Mouse (Mus musculus) liver, embryonic 13.5 days (tissue): ENCODE results near the gene Tcam1. TPM values are rescaled to one million over a fixed set of nuclear protein-coding genes. Genes with fewer than 3 reads are reported as not detected.

Source experiments
- ATAC-seq: fragments of 200-750 bp; cut with Nextera tagmentation; 2 replicates; pipeline ENCODE4 v1.8.0; 2017; ENCODE audit warnings: low read depth, mild to moderate bottlenecking, moderate number of reproducible peaks, moderate library complexity
- DNase-seq: peaks from one replicate; pipeline ENCODE4 v3.0.0; 2022
- H3K27ac ChIP-seq: fragments of 300-500 bp; sonication (generic); 2 replicates; pipeline ENCODE4 v1.5.1; 2015; ENCODE audit warnings: moderate library complexity, mild to moderate bottlenecking, inconsistent platforms
- H3K27me3 ChIP-seq: fragments of 300-500 bp; sonication (generic); 2 replicates; pipeline ENCODE4 v1.6.1; 2015; ENCODE audit warnings: mild to moderate bottlenecking, inconsistent platforms
- H3K36me3 ChIP-seq: fragments of 300-500 bp; sonication (generic); 2 replicates; pipeline ENCODE4 v1.6.1; 2015; ENCODE audit warnings: mild to moderate bottlenecking, inconsistent platforms
- H3K4me1 ChIP-seq: fragments of 300-500 bp; sonication (generic); replicated peaks from 2 replicates; pipeline ENCODE4 v1.6.1; 2015; ENCODE audit warnings: inconsistent platforms
- H3K4me2 ChIP-seq: fragments of 300-500 bp; sonication (generic); 2 replicates; pipeline ENCODE4 v1.6.1; 2015; ENCODE audit warnings: inconsistent platforms, mild to moderate bottlenecking, moderate library complexity
- H3K4me3 ChIP-seq: fragments of 300-500 bp; sonication (generic); replicated peaks from 2 replicates; pipeline ENCODE4 v1.5.1; 2015; ENCODE audit warnings: mild to moderate bottlenecking, inconsistent platforms
- H3K9ac ChIP-seq: fragments of 300-500 bp; sonication (generic); 2 replicates; pipeline ENCODE4 v1.6.1; 2015; ENCODE audit warnings: mild to moderate bottlenecking, inconsistent platforms
- H3K9me3 ChIP-seq: fragments of 300-500 bp; sonication (generic); replicated peaks from 2 replicates; pipeline ENCODE4 v1.6.1; 2016; ENCODE audit warnings: inconsistent platforms
- WGBS: fragments of 180-500 bp; shearing (Covaris S2); methylation state at CpG from one replicate; pipeline ENCODE4 v1.1.7; 2015; ENCODE audit not compliant: insufficient replicate concordance; 5-methylcytosine and 5-hydroxymethylcytosine counted together
- polyA plus RNA-seq: library from polyadenylated mRNA; unstranded; fragments of >200 nt; fragmentation: Nextera tagmentation; extraction: Ambion mirVana; gene quantifications from 2 replicates; pipeline ENCODE4 v1.2.1, GENCODE M21; 2015

Tcam1 gene
- polyA plus RNA-seq, 1 experiment from 2014 or later: 0.27 TPM

GRCm38 (mm10) chr11:106302634-106303033 is 26.2 kb downstream of the Tcam1 start:
- DNase-seq (peak; percentile 42), ATAC-seq (peak; percentile 53)
- WGBS: 4% methylated on average over 2 of the region's 2 CpGs
- H3K27me3 ChIP-seq: no peaks in the 10 kb centered on the region
- no peak overlapping the region for H3K27ac ChIP-seq
- H3K9me3 ChIP-seq: no peaks in the 10 kb centered on the region
- no peak overlapping the region for H3K4me2 ChIP-seq
- H3K36me3 ChIP-seq: no peaks in the 10 kb centered on the region
- no peaks in the 10 kb centered on the region for H3K4me1 ChIP-seq
- H3K9ac ChIP-seq: no peak overlapping the region
- no peak overlapping the region for H3K4me3 ChIP-seq

GRCm38 (mm10) chr11:106305348-106306064 is 29.0 kb downstream of the Tcam1 start:
- 58% methylated on average over 10 of the region's 10 CpGs for WGBS
- no peaks in the 10 kb centered on the region for H3K4me1 ChIP-seq

GRCm38 (mm10) chr11:106306065-106306385 is 29.6 kb downstream of the Tcam1 start:
- Histone ChIP-seq H3K36me3 (no peaks in the 10 kb centered on the region), H3K27me3 (no peaks in the 10 kb centered on the region), H3K4me2 (no peak overlapping the region), H3K4me1 (no peaks in the 10 kb centered on the region), H3K4me3 (no peak overlapping the region), H3K9me3 (no peaks in the 10 kb centered on the region), H3K9ac (no peak overlapping the region), H3K27ac (no peak overlapping the region)
- WGBS: 73% methylated on average over 3 of the region's 3 CpGs
- DNase-seq (no peak), ATAC-seq (no peak)

More at GRCm38 (mm10) chr11:106305348-106306064, 29.0 kb downstream of the Tcam1 start:
- DNase-seq: no peak
- H3K9me3 ChIP-seq: no peaks in the 10 kb centered on the region
- no peaks in the 10 kb centered on the region for H3K27me3 ChIP-seq
- H3K4me2 ChIP-seq: no peak overlapping the region
- no peak for ATAC-seq
- no peak overlapping the region for H3K27ac ChIP-seq
- no peak overlapping the region for H3K9ac ChIP-seq
- no peaks in the 10 kb centered on the region for H3K36me3 ChIP-seq
- no peak overlapping the region for H3K4me3 ChIP-seq

GRCm38 (mm10) chr11:106306758-106307157 is 30.3 kb downstream of the Tcam1 start:
- Histone ChIP-seq H3K9me3 (no peaks in the 10 kb centered on the region), H3K27ac (no peak overlapping the region), H3K27me3 (no peaks in the 10 kb centered on the region), H3K4me3 (no peak overlapping the region), H3K36me3 (no peaks in the 10 kb centered on the region), H3K4me2 (no peak overlapping the region), H3K4me1 (no peaks in the 10 kb centered on the region), H3K9ac (no peak overlapping the region)
- no peak for ATAC-seq
- DNase-seq: no peak
- WGBS: 72% methylated on average over 9 of the region's 9 CpGs

GRCm38 (mm10) chr11:106307432-106307831 is 31.0 kb downstream of the Tcam1 start:
- no peak for ATAC-seq
- no peaks in the 10 kb centered on the region for H3K36me3 ChIP-seq
- no peak overlapping the region for H3K4me2 ChIP-seq
- no peak overlapping the region for H3K9ac ChIP-seq
- no peak overlapping the region for H3K27ac ChIP-seq
- no peak for DNase-seq
- no peak overlapping the region for H3K4me3 ChIP-seq
- H3K27me3 ChIP-seq: no peaks in the 10 kb centered on the region
- H3K9me3 ChIP-seq: no peaks in the 10 kb centered on the region
- H3K4me1 ChIP-seq: no peaks in the 10 kb centered on the region
- 60% methylated on average over 5 of the region's 5 CpGs for WGBS

- H3K4me3 ChIP-seq: no peak overlapping the region
- H3K4me2 ChIP-seq: no peak overlapping the region
- no peak overlapping the region for H3K27ac ChIP-seq
- no peaks in the 10 kb centered on the region for H3K36me3 ChIP-seq
- DNase-seq (no peak), ATAC-seq (no peak)
- H3K27me3 ChIP-seq: no peaks in the 10 kb centered on the region
- no peaks in the 10 kb centered on the region for H3K9me3 ChIP-seq
- no peak overlapping the region for H3K9ac ChIP-seq
- 68% methylated on average over 11 of the region's 11 CpGs for WGBS
- H3K4me1 ChIP-seq: 0 out of 2 replicates have a peak, but pooled peaks cover under 1% of the 10 kb centered on the region
Observed at GRCm38 (mm10) chr11:106308162-106308561, 31.7 kb downstream of the Tcam1 start.

GRCm38 (mm10) chr11:106310123-106310522 is 33.7 kb downstream of the Tcam1 start:
- H3K9me3 ChIP-seq: no peaks in the 10 kb centered on the region
- H3K4me2 ChIP-seq: no peak overlapping the region
- WGBS: 73% methylated on average over 5 of the region's 5 CpGs
- no peaks in the 10 kb centered on the region for H3K27me3 ChIP-seq
- H3K4me3 ChIP-seq: no peak overlapping the region
- ATAC-seq: no peak
- DNase-seq: no peak
- H3K9ac ChIP-seq: no peak overlapping the region
- H3K36me3 ChIP-seq: no peaks in the 10 kb centered on the region
- no peak overlapping the region for H3K27ac ChIP-seq
- peaks cover 12% of the 10 kb centered on the region for H3K4me1 ChIP-seq

- no peaks in the 10 kb centered on the region for H3K9me3 ChIP-seq
- H3K27me3 ChIP-seq: no peaks in the 10 kb centered on the region
- H3K9ac ChIP-seq: no peak overlapping the region
- peak overlapping the region; percentile 23; the same call in 1 of the 2 replicates for H3K4me3 ChIP-seq
- no peaks in the 10 kb centered on the region for H3K36me3 ChIP-seq
- no peak for ATAC-seq
- H3K4me2 ChIP-seq: peak overlapping the region; percentile 36
- no peak overlapping the region for H3K27ac ChIP-seq
- no peak for DNase-seq
- peaks cover 12% of the 10 kb centered on the region for H3K4me1 ChIP-seq
- 28% methylated on average over 5 of the region's 5 CpGs for WGBS
Observed at GRCm38 (mm10) chr11:106313533-106313932, 37.1 kb downstream of the Tcam1 start.

GRCm38 (mm10) chr11:106314333-106314812 is 37.9 kb downstream of the Tcam1 start, which contains the start of gene Cd79b:
Gene Cd79b, minus strand, starts transcription at chr11:106314762.
- Histone ChIP-seq H3K36me3 (no peaks in the 10 kb centered on the region), H3K27me3 (no peaks in the 10 kb centered on the region), H3K27ac (no peak within 1 kb of the TSS), H3K9ac (no peak within 1 kb of the TSS), H3K4me3 (peak within 1 kb of the TSS; percentile 23), H3K4me2 (peak within 1 kb of the TSS; percentile 36), H3K4me1 (peaks cover 17% of the 10 kb centered on the region), H3K9me3 (no peaks in the 10 kb centered on the region)
- DNase-seq (no peak), ATAC-seq (no peak)
- WGBS: 50% methylated on average over 9 of the region's 9 CpGs

GRCm38 (mm10) chr11:106316416-106316815 is 39.9 kb downstream of the Tcam1 start:
- Histone ChIP-seq H3K36me3 (no peaks in the 10 kb centered on the region), H3K27me3 (no peaks in the 10 kb centered on the region), H3K4me3 (no peak overlapping the region), H3K4me1 (peaks cover 17% of the 10 kb centered on the region), H3K9me3 (no peaks in the 10 kb centered on the region), H3K27ac (no peak overlapping the region), H3K4me2 (no peak overlapping the region), H3K9ac (no peak overlapping the region)
- WGBS: 61% methylated on average over 1 of the region's 1 CpGs
- no peak for DNase-seq
- no peak for ATAC-seq

- Histone ChIP-seq H3K27ac (no peak overlapping the region), H3K36me3 (no peaks in the 10 kb centered on the region), H3K9ac (no peak overlapping the region), H3K4me3 (no peak overlapping the region), H3K9me3 (no peaks in the 10 kb centered on the region), H3K27me3 (no peaks in the 10 kb centered on the region), H3K4me1 (peaks cover 17% of the 10 kb centered on the region), H3K4me2 (no peak overlapping the region)
- WGBS: 56% methylated on average over 7 of the region's 7 CpGs
- no peak for ATAC-seq
- DNase-seq: no peak
Observed at GRCm38 (mm10) chr11:106317801-106318200, 41.3 kb downstream of the Tcam1 start.
